In the genomic region with DNA sequence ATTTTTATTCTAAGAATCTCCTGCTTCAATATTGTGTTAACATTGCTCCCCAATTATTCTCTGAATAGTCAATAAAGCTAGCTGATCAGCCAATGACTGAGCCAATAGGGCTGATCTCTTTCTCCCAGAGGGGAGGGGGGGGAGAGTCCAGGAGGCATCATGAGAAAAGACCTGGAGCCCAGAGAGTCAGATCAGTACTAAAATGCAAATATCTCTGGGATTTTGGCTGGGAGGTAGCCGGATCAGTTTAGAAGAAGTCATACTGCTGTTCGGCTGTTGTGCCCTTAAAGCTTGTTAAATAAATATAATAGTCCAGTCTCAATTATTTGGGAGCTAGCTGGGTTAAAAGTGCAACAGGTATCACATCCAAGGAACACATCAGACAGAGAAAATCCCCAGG, we compare ENCODE assay signal across 29 mouse cellular contexts.
"Had no signal": no experiment of that assay in that cellular context is flagged by ENCODE, and none has a peak within 500 bp of the region (broad histone marks: within the 10 kb centered on the region; RNA-seq: fewer than 3 reads in every experiment).

No protein-coding gene starts in this region.

- H3K27me3 ChIP-seq: limb, embryonic 12.5 days; limb, embryonic 13.5 days; limb, embryonic 15.5 days; liver, embryonic 12.5 days; liver, embryonic 13.5 days; liver, embryonic 15.5 days; lung, embryonic 15.5 days; megakaryocyte, embryonic 14.5 days; midbrain, embryonic 12.5 days; midbrain, embryonic 13.5 days; midbrain, embryonic 15.5 days had no signal

- DNase-seq: left cerebral cortex, postnatal 4 days; liver; liver, embryonic 13.5 days; liver, postnatal 0 days; lung, adult 18-20 months; lung, adult 2 months; lung, embryonic 14.5 days; lung, postnatal 10 days; lung, postnatal 14 days; lung, postnatal 36 days; lung, postnatal 4 days; midbrain, embryonic 14.5 days had no signal

- H3K36me3 ChIP-seq: limb, embryonic 10.5 days; limb, embryonic 12.5 days; limb, embryonic 13.5 days; limb, embryonic 15.5 days; liver, embryonic 15.5 days; lung, embryonic 15.5 days; midbrain, embryonic 10.5 days; midbrain, embryonic 12.5 days; midbrain, embryonic 13.5 days; midbrain, embryonic 15.5 days had no signal

- H3K9me3 ChIP-seq: limb, embryonic 10.5 days; limb, embryonic 12.5 days; limb, embryonic 13.5 days; limb, embryonic 15.5 days; liver, embryonic 12.5 days; liver, embryonic 13.5 days; liver, embryonic 15.5 days; lung, embryonic 15.5 days; megakaryocyte, embryonic 14.5 days; midbrain, embryonic 10.5 days; midbrain, embryonic 12.5 days; midbrain, embryonic 13.5 days; midbrain, embryonic 15.5 days had no signal

- H3K27ac ChIP-seq: limb, embryonic 10.5 days; limb, embryonic 12.5 days; limb, embryonic 13.5 days; limb, embryonic 15.5 days; liver, embryonic 12.5 days; liver, embryonic 13.5 days; liver, embryonic 14.5 days; liver, embryonic 15.5 days; lung, embryonic 15.5 days; macrophage; midbrain, embryonic 10.5 days; midbrain, embryonic 12.5 days; midbrain, embryonic 13.5 days; midbrain, embryonic 15.5 days had no signal

- H3K4me2 ChIP-seq: limb, embryonic 12.5 days; limb, embryonic 13.5 days; limb, embryonic 15.5 days; liver, embryonic 11.5 days; liver, embryonic 12.5 days; liver, embryonic 13.5 days; liver, embryonic 15.5 days; lung, embryonic 14.5 days; lung, embryonic 15.5 days; midbrain, embryonic 11.5 days; midbrain, embryonic 12.5 days; midbrain, embryonic 13.5 days; midbrain, embryonic 15.5 days had no signal

- H3K9ac ChIP-seq: limb, embryonic 12.5 days; limb, embryonic 13.5 days; limb, embryonic 15.5 days; liver, embryonic 12.5 days; liver, embryonic 13.5 days; liver, embryonic 14.5 days; liver, embryonic 15.5 days; liver, postnatal 0 days; lung, embryonic 14.5 days; lung, embryonic 15.5 days; midbrain, embryonic 12.5 days; midbrain, embryonic 13.5 days; midbrain, embryonic 15.5 days had no signal

- H3K4me3 ChIP-seq: limb, embryonic 10.5 days; limb, embryonic 12.5 days; limb, embryonic 13.5 days; limb, embryonic 15.5 days; liver, embryonic 12.5 days; liver, embryonic 13.5 days; liver, embryonic 15.5 days; lung, embryonic 15.5 days; megakaryocyte, embryonic 14.5 days; midbrain, embryonic 10.5 days; midbrain, embryonic 12.5 days; midbrain, embryonic 13.5 days; midbrain, embryonic 15.5 days; myocyte had no signal
